Mouse (Mus musculus): Measurements from ENCODE around the gene Gm21969.

DNA sequence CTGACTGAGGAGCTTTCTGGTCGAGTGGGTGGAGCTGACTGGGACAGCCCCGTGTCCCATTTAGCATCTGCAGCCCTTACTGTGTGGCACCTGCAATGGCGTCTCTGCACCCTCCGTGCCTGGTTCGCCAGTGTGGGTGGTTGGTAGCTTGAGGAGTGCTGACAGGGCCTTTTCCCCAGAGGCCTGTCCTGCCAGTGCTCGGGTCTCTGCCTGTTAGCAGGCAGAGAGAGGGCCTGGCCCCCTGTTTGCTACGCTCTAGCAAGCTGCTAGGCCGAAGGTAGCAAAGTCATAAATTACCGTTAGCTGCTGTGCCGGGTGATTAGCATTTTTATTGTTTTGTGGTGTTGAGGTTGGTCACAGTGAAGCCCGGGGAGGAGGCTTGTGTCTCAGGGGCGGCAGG, 36.8 kb downstream of the Gm21969 start:
- TF ChIP-seq CTCF (IDR thresholded peaks at IDR 0.05) (no peak), EP300 (IDR thresholded peaks at IDR 0.05) (no peak)

Measured in lung, postnatal 0 days (tissue).